Mouse (Mus musculus): ENCODE data around the gene Cmc1. TPM values are rescaled to one million over a fixed set of nuclear protein-coding genes. Genes with fewer than 3 reads are reported as not detected.
"Not testable (repeated sequence)": the region's sequence is repeated elsewhere in the genome, so short reads cannot be mapped to it uniquely, and the experiment has no call there.

The Cmc1 gene
- polyA plus RNA-seq, 1 experiment from 2014 or later, result 35.4 TPM

DNA sequence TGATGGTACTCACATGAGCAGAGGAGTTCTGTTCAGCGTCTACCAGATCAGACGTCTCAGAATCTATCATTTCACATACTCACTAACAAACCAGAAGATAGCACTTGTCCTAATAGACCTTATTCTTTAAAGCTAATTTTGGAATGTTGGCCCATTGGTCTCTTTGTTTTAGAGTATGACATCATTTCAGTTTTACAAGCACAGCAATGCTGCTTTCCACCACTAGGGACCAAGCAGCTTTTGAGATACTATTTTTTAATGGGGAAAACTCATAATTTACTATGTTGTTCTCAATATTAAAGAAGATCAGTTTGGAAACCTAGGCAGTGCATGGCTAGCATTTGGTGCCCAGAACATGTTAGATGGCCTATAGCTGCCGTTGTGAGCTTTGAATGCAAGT is 7.3 kb upstream of the Cmc1 start:
- WGBS, result 93% methylated on average over 3 of the region's 3 CpGs
- no peak for ATAC-seq

DNA sequence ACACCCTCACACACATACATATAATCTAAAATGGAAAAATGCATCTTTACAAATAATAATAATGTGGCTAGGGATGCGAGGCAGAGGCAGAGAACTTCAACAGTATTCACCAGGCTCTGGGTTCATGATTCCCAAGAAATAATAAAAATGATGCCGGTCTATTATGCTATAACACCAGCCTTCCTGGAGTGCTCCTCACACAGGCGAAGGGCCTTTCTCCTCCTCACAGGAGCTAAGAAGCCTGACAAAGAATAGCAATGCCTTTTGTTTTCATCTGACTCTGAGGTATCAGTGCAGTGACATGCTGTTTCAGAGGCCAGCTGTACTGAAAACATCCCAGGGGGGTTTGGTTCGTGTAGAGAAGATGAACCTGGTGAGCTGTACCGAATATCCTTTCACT is 4.7 kb upstream of the Cmc1 start:
- ATAC-seq, result no peak

More for the DNA sequence above, 7.3 kb upstream of the Cmc1 start:
- H3K9me3 ChIP-seq (ENCODE audit: control insufficient read depth, low read length), result no peaks in the 10 kb centered on the region
- H3K4me2 ChIP-seq (ENCODE audit: low read length), result no peak overlapping the region
- no peaks in the 10 kb centered on the region for H3K36me3 ChIP-seq (ENCODE audit: control insufficient read depth, insufficient read depth, low read length)
- H3K9ac ChIP-seq (ENCODE audit: low read depth, low read length), result no peak overlapping the region
- no peak overlapping the region for H3K27ac ChIP-seq (ENCODE audit: low read depth, low read length)
- H3K4me3 ChIP-seq (ENCODE audit: low read length), result no peak overlapping the region
- H3K27me3 ChIP-seq (replicated peaks; ENCODE audit: control insufficient read depth, insufficient read depth, low read length), result no peaks in the 10 kb centered on the region
- no peaks in the 10 kb centered on the region for H3K4me1 ChIP-seq (ENCODE audit: control insufficient read depth, insufficient read depth, low read depth, low read length)

DNA sequence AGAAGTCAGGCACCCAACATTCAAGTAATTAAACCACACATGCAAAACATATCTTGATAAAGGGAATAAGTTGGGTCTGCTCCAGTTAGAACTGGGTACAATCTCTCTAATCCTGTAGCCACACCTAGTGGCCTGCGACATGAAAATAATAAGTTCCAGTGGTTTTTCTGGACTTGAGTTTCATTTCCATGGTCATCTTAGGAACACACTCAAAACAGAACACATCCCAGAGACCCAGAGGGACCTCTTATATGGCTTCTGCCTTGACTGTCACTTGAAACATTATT is 1.2 kb upstream of the Cmc1 start:
- ATAC-seq, result no peak
- no peak overlapping the region for H3K27ac ChIP-seq (ENCODE audit: low read depth, low read length)

More for the DNA sequence above, 4.7 kb upstream of the Cmc1 start:
- Histone ChIP-seq H3K4me3 (ENCODE audit: low read length) (no peak overlapping the region), H3K27ac (ENCODE audit: low read depth, low read length) (no peak overlapping the region), H3K9me3 (ENCODE audit: control insufficient read depth, low read length) (no peaks in the 10 kb centered on the region), H3K4me2 (ENCODE audit: low read length) (no peak overlapping the region), H3K36me3 (ENCODE audit: control insufficient read depth, insufficient read depth, low read length) (no peaks in the 10 kb centered on the region), H3K27me3 (replicated peaks; ENCODE audit: control insufficient read depth, insufficient read depth, low read length) (no peaks in the 10 kb centered on the region), H3K4me1 (ENCODE audit: control insufficient read depth, insufficient read depth, low read depth, low read length) (peaks cover 8% of the 10 kb centered on the region; the same call in 1 of the 2 replicates), H3K9ac (ENCODE audit: low read depth, low read length) (no peak overlapping the region)
- WGBS, result 72% methylated on average over 5 of the region's 5 CpGs

DNA sequence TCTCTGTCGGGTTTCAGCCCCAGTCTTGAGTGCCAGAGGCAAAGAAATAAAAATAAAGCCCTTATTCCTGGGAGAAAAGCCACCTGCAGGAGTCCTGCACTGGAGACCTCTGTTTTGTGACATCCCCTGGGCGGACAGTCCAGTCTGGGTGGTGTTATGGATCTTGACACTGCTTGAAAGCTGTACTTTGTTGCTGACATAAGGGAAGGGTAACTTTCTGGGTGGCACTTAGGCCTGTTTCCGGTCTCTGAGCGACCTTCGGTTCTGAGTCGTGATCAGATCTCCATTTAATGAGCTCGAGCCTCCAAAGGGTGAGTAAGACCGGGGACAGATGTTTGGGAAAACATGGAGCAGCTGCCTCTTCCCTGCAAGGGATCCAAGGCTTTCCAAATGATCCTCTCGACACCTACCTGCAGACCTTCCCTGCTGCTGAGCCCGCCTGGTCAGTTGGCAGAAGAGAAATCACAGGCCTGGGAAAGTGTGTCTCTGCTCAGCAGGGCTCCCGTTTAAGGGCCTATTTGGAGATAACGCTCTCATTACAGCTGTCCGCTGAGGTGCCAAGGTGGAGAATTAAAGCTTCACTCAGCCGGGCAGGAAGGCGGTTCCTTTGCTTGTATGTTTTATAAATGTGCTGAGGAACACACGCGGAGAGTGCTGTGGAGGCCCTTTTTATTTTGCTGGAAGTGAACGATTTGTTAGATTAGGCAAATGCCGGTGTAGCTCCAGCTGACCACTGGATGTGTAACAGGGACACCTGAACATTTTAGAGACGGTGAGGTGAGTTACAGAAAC is 648 bp upstream of the Cmc1 start:
- Histone ChIP-seq H3K4me2 (ENCODE audit: low read length) (peak overlapping the region; percentile 77), H3K4me1 (ENCODE audit: control insufficient read depth, insufficient read depth, low read depth, low read length) (peaks cover 16% of the 10 kb centered on the region), H3K4me3 (ENCODE audit: low read length) (peak overlapping the region; percentile 91), H3K27me3 (replicated peaks; ENCODE audit: control insufficient read depth, insufficient read depth, low read length) (no peaks in the 10 kb centered on the region), H3K9me3 (ENCODE audit: control insufficient read depth, low read length) (no peaks in the 10 kb centered on the region), H3K36me3 (ENCODE audit: control insufficient read depth, insufficient read depth, low read length) (no peaks in the 10 kb centered on the region), H3K27ac (ENCODE audit: low read depth, low read length) (peak overlapping the region; percentile 58; the same call in 1 of the 2 replicates), H3K9ac (ENCODE audit: low read depth, low read length) (peak overlapping the region; percentile 45; the same call in 1 of the 2 replicates)
- ATAC-seq, result peak; percentile 32
- WGBS, result 70% methylated on average over 20 of the region's 20 CpGs

More for the DNA sequence above, 1.2 kb upstream of the Cmc1 start:
- H3K9me3 ChIP-seq (ENCODE audit: control insufficient read depth, low read length), result no peaks in the 10 kb centered on the region
- no peak overlapping the region; the same call in 1 of the 2 replicates for H3K4me2 ChIP-seq (ENCODE audit: low read length)
- no peaks in the 10 kb centered on the region for H3K36me3 ChIP-seq (ENCODE audit: control insufficient read depth, insufficient read depth, low read length)
- H3K9ac ChIP-seq (ENCODE audit: low read depth, low read length), result no peak overlapping the region
- H3K4me1 ChIP-seq (ENCODE audit: control insufficient read depth, insufficient read depth, low read depth, low read length), result peaks cover 16% of the 10 kb centered on the region
- no peaks in the 10 kb centered on the region for H3K27me3 ChIP-seq (replicated peaks; ENCODE audit: control insufficient read depth, insufficient read depth, low read length)
- WGBS, result 83% methylated on average over 1 of the region's 1 CpGs
- no peak overlapping the region for H3K4me3 ChIP-seq (ENCODE audit: low read length)

DNA sequence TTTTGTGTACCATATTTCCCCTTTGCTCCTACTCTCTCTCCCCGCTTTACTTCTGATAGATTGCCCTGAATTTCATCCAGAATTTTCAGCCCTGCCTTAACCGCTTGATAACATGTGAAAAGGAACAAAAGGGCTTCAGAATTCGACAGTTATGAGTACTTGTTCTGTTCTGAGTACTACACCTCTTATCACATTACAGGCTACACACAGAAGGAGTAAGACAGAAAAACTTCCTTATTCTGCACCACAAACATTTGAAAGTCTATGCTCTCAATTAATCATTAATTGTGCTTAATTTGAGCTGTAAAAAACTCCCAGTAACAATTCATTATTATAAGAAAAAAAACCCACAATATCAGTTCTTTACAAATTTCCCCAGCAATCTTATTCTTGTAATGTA is 9.6 kb downstream of the Cmc1 start:
- WGBS, result 85% methylated on average over 2 of the region's 3 CpGs
- not testable (repeated sequence) for H3K27me3 ChIP-seq (replicated peaks; ENCODE audit: control insufficient read depth, insufficient read depth, low read length); H3K9ac ChIP-seq (ENCODE audit: low read depth, low read length); H3K4me3 ChIP-seq (ENCODE audit: low read length); H3K27ac ChIP-seq (ENCODE audit: low read depth, low read length); H3K9me3 ChIP-seq (ENCODE audit: control insufficient read depth, low read length); ATAC-seq; H3K36me3 ChIP-seq (ENCODE audit: control insufficient read depth, insufficient read depth, low read length); H3K4me2 ChIP-seq (ENCODE audit: low read length); H3K4me1 ChIP-seq (ENCODE audit: control insufficient read depth, insufficient read depth, low read depth, low read length)

DNA sequence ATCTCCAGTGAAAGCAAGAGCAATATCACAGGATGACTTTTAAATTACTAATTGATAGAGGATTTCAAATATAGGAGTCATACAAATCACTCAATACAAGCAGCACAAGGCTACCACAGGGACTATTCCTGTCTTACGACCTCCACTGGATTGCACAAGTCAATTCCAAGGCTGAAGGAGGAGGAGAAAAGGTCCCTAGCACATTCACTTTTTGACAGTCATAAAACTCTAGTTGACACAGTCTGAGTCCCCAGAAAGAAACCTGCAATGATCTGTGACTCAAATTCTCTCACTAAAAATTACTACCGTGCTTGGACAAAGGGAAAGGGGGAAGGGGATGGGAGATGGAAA is 39.6 kb downstream of the Cmc1 start:
- Histone ChIP-seq H3K4me3 (ENCODE audit: low read length) (no peak overlapping the region), H3K27me3 (replicated peaks; ENCODE audit: control insufficient read depth, insufficient read depth, low read length) (no peaks in the 10 kb centered on the region), H3K4me2 (ENCODE audit: low read length) (no peak overlapping the region), H3K9ac (ENCODE audit: low read depth, low read length) (no peak overlapping the region), H3K36me3 (ENCODE audit: control insufficient read depth, insufficient read depth, low read length) (no peaks in the 10 kb centered on the region), H3K4me1 (ENCODE audit: control insufficient read depth, insufficient read depth, low read depth, low read length) (no peaks in the 10 kb centered on the region; the same call in 1 of the 2 replicates), H3K27ac (ENCODE audit: low read depth, low read length) (no peak overlapping the region), H3K9me3 (ENCODE audit: control insufficient read depth, low read length) (no peaks in the 10 kb centered on the region)
- WGBS, result 68% methylated on average over 2 of the region's 2 CpGs
- no peak for ATAC-seq

DNA sequence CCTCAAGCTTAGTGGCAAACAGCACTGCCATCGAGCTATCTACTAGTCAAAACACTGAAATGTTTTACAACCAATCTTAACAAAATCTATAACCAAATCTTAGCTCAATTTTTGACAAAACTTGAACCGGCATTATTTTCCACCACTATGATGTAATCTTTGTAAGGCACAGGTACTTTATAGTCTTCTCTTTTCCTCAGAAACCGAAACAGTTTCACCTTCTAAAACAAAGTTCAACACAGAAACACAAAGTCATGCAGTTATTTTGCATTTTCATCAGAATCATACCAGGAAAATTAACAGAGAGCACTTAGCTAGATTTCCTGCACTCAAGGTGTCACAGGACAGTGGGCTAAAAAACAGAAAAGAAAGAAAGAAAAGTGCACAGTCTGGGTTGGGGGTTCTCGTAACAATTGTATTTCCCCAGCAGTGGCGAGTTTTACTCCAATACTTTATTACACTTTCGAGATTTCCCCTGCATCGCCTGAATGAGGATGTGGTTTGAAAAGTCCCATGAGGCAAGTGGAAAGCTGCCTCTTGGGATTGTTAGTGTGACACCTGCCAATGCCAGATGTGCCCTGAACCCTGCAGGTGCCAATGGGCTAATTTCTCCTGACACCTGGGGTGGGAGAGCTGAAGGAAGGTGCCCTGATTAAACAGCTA is 40.1 kb downstream of the Cmc1 start:
- Histone ChIP-seq H3K9ac (ENCODE audit: low read depth, low read length) (no peak overlapping the region), H3K27me3 (replicated peaks; ENCODE audit: control insufficient read depth, insufficient read depth, low read length) (no peaks in the 10 kb centered on the region), H3K4me1 (ENCODE audit: control insufficient read depth, insufficient read depth, low read depth, low read length) (no peaks in the 10 kb centered on the region; the same call in 1 of the 2 replicates), H3K4me2 (ENCODE audit: low read length) (no peak overlapping the region), H3K36me3 (ENCODE audit: control insufficient read depth, insufficient read depth, low read length) (no peaks in the 10 kb centered on the region), H3K9me3 (ENCODE audit: control insufficient read depth, low read length) (no peaks in the 10 kb centered on the region), H3K4me3 (ENCODE audit: low read length) (no peak overlapping the region), H3K27ac (ENCODE audit: low read depth, low read length) (no peak overlapping the region)
- ATAC-seq, result no peak
- WGBS, result 77% methylated on average over 7 of the region's 7 CpGs

DNA sequence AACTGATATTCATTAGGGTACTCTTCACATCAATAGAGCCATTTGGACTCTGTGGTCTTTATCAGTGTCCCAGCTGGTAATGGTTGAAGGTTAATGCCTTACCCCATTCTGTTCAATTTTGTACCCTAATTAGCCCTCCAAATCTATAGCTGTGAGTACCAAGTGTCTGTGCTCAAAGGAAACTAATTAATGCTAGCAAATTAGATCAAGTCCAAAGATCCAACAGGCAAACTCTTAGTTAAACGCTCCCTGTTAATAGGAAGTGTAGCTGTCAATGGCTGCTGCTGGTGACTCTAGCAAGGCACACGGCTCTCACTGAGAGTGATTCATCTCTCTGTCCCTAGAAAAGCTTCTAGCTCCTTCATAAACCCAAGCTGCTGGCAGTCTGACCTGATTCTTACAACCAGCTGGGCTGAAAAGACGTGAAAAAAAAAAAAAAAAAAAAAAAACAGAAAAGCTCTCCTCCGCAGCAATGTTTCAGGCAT is 41.4 kb downstream of the Cmc1 start:
- Histone ChIP-seq H3K36me3 (ENCODE audit: control insufficient read depth, insufficient read depth, low read length) (no peaks in the 10 kb centered on the region), H3K9ac (ENCODE audit: low read depth, low read length) (no peak overlapping the region), H3K4me1 (ENCODE audit: control insufficient read depth, insufficient read depth, low read depth, low read length) (no peaks in the 10 kb centered on the region; the same call in 1 of the 2 replicates), H3K27ac (ENCODE audit: low read depth, low read length) (no peak overlapping the region), H3K27me3 (replicated peaks; ENCODE audit: control insufficient read depth, insufficient read depth, low read length) (no peaks in the 10 kb centered on the region), H3K4me2 (ENCODE audit: low read length) (no peak overlapping the region), H3K9me3 (ENCODE audit: control insufficient read depth, low read length) (no peaks in the 10 kb centered on the region), H3K4me3 (ENCODE audit: low read length) (no peak overlapping the region)
- no peak for ATAC-seq
- WGBS, result 31% methylated on average over 4 of the region's 4 CpGs

DNA sequence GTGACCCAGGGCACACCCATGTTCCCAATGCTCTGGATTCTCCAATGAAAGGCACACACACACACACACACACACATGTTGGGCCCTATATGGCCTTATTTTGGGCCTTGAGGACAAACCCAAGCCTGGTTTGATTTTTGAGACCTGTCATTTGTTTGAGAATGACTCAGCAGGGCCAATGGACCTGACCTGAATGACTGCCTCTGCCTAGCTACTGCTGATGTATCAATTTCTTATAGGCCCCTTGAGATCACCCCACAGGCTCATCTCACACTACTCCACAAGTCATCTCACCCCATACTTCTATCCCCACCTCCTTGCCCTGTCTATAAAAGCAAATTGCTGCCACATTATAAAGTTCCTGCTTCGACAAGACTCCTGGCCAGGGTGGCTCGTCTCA is 48.2 kb downstream of the Cmc1 start:
- Histone ChIP-seq H3K4me2 (ENCODE audit: low read length) (no peak overlapping the region), H3K36me3 (ENCODE audit: control insufficient read depth, insufficient read depth, low read length) (no peaks in the 10 kb centered on the region), H3K4me1 (ENCODE audit: control insufficient read depth, insufficient read depth, low read depth, low read length) (peaks cover 2% of the 10 kb centered on the region; the same call in 1 of the 2 replicates), H3K27ac (ENCODE audit: low read depth, low read length) (no peak overlapping the region), H3K4me3 (ENCODE audit: low read length) (no peak overlapping the region), H3K9ac (ENCODE audit: low read depth, low read length) (no peak overlapping the region), H3K27me3 (replicated peaks; ENCODE audit: control insufficient read depth, insufficient read depth, low read length) (no peaks in the 10 kb centered on the region), H3K9me3 (ENCODE audit: control insufficient read depth, low read length) (no peaks in the 10 kb centered on the region)
- WGBS, result 92% methylated on average over 2 of the region's 2 CpGs
- no peak for ATAC-seq
